Mouse (Mus musculus) B cell, adult 62 days (primary cell): ENCODE data around the gene Gm4216. TPM values are rescaled to one million over a fixed set of nuclear protein-coding genes. Genes with fewer than 3 reads are reported as not detected.

Experiments used
- total RNA-seq: library from RNA; stranded (reverse); gene quantifications from 4 replicates; pipeline ENCODE4 v1.2.4, GENCODE M21; 2023

The Gm4216 gene
- total RNA-seq, result not detected in 4 replicates

GRCm38 (mm10) chr7:23019823-23020222, at the start of gene Gm4216:
Gene Gm4216 (minus strand): TSS chr7:23019923.

GRCm38 (mm10) chr7:23067356-23067755, 47.6 kb upstream of the Gm4216 start, which contains the start of gene Gm8720:
Gene Gm8720 (minus strand): TSS chr7:23067456.

DNA sequence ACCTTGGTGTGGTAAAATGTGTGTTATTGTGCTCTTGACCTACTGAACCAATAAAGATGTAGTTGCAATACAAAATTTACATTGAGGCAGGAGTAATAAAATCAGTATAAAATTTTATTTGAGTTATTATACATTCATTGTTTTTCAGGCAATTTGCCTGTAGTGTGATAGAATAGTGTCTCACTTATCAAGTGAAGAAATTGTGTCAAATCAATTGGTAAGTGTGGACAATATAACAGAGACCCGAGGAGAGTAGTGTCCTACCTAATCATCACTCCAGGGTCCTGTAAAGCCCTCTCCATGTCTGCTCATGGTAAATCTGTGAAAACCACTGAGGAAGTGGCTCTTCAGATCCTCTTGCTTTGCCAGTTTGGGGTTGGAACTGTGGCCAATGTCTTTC, 35.5 kb upstream of the Gm4216 start, which contains the start of gene Vmn1r163:
TSS of gene Vmn1r163 (plus strand) at position 301 of the 400 bp plus-strand sequence.

GRCm38 (mm10) chr7:22984573-22984972, 35.1 kb downstream of the Gm4216 start, which contains the start of gene Gm4214:
Gene Gm4214 (minus strand): TSS chr7:22984673.

Other genes with a start within 250 kb of the Gm4216 start
- gene Vmn1r158, start 229.1 kb downstream of the Gm4216 start, total RNA-seq, result not detected in 4 replicates
- not detected in 4 replicates for gene Vmn1r159, start 176.3 kb downstream of the Gm4216 start, total RNA-seq
- gene Vmn1r160, start 148.7 kb downstream of the Gm4216 start, total RNA-seq, result not detected in 4 replicates
- not detected in 4 replicates for gene Gm4214, start 35.2 kb downstream of the Gm4216 start, total RNA-seq
- gene Vmn1r163, start 35.6 kb upstream of the Gm4216 start, total RNA-seq, result not detected in 4 replicates
- gene Gm8720, start 47.5 kb upstream of the Gm4216 start, total RNA-seq, result not detected in 4 replicates
- gene Gm10662, start 124.6 kb upstream of the Gm4216 start, total RNA-seq, result not detected in 4 replicates
- not detected in 4 replicates for gene Vmn1r165, start 197.4 kb upstream of the Gm4216 start, total RNA-seq
- gene Vmn1r166, start 231.8 kb upstream of the Gm4216 start, total RNA-seq, result not detected in 4 replicates